Mouse (Mus musculus) testis, adult 2 months (tissue): ENCODE results near the gene Trappc10.

Source experiments
- CTCF ChIP-seq: fragments of 200-500 bp; IDR thresholded peaks from 2 replicates; pipeline ENCODE4 v1.5.1; 2012; ENCODE audit warnings: low read depth, mild to moderate bottlenecking, inconsistent platforms, low read length, moderate library complexity; ENCODE audit not compliant: control insufficient read depth, insufficient read depth, insufficient replicate concordance
- POLR2A ChIP-seq: fragments of 200-500 bp; IDR thresholded peaks from 2 replicates; pipeline ENCODE4 v1.6.1; 2012; ENCODE audit warnings: low read depth, mild to moderate bottlenecking, inconsistent platforms, low read length, moderate library complexity; ENCODE audit not compliant: control insufficient read depth

- TF ChIP-seq CTCF (no peak), POLR2A (no peak)
Measured at GRCm38 (mm10) chr10:78260916-78261650, 16.6 kb upstream of the Trappc10 start.
